Mouse (Mus musculus) embryonic facial prominence, embryonic 15.5 days (tissue): ENCODE measurements around the gene Dazap1. TPM values are rescaled to one million over a fixed set of nuclear protein-coding genes. Genes with fewer than 3 reads are reported as not detected.

Source experiments
- ATAC-seq: fragments of 200-750 bp; cut with Nextera tagmentation; 2 replicates; pipeline ENCODE4 v1.8.0; 2017; ENCODE audit warnings: low read depth, moderate TSS enrichment; ENCODE audit not compliant: insufficient number of reproducible peaks, low FRiP score, low TSS enrichment
- H3K27ac ChIP-seq: fragments of 300-500 bp; sonication (generic); replicated peaks from 2 replicates; pipeline ENCODE4 v1.5.1; 2015; ENCODE audit warnings: mild to moderate bottlenecking, inconsistent platforms
- H3K27me3 ChIP-seq: fragments of 300-500 bp; sonication (generic); 2 replicates; pipeline ENCODE4 v1.6.1; 2015; ENCODE audit warnings: inconsistent platforms
- H3K36me3 ChIP-seq: fragments of 300-500 bp; sonication (generic); 2 replicates; pipeline ENCODE4 v1.6.1; 2015; ENCODE audit warnings: mild to moderate bottlenecking, inconsistent platforms
- H3K4me1 ChIP-seq: fragments of 300-500 bp; sonication (generic); 2 replicates; pipeline ENCODE4 v1.6.1; 2015; ENCODE audit warnings: inconsistent platforms
- H3K4me2 ChIP-seq: fragments of 300-500 bp; sonication (generic); replicated peaks from 2 replicates; pipeline ENCODE4 v1.6.1; 2015; ENCODE audit warnings: mild to moderate bottlenecking, inconsistent platforms
- H3K4me3 ChIP-seq: fragments of 300-500 bp; sonication (generic); replicated peaks from 2 replicates; pipeline ENCODE4 v1.5.1; 2015; ENCODE audit warnings: mild to moderate bottlenecking, inconsistent platforms
- H3K9ac ChIP-seq: fragments of 300-500 bp; sonication (generic); 2 replicates; pipeline ENCODE4 v1.6.1; 2015; ENCODE audit warnings: inconsistent platforms
- H3K9me3 ChIP-seq: fragments of 300-500 bp; sonication (generic); replicated peaks from 2 replicates; pipeline ENCODE4 v1.6.1; 2016; ENCODE audit warnings: inconsistent platforms
- WGBS: fragments of 180-500 bp; shearing (Covaris S2); methylation state at CpG from one replicate; pipeline ENCODE4 v1.1.7; 2015; 5-methylcytosine and 5-hydroxymethylcytosine counted together
- polyA plus RNA-seq: library from polyadenylated mRNA; unstranded; fragments of >200 nt; fragmentation: Nextera tagmentation; extraction: Ambion mirVana; gene quantifications from 2 replicates; pipeline ENCODE4 v1.2.1, GENCODE M21; 2015

Dazap1 gene
- polyA plus RNA-seq, 1 experiment from 2014 or later, result 61.2 TPM

DNA sequence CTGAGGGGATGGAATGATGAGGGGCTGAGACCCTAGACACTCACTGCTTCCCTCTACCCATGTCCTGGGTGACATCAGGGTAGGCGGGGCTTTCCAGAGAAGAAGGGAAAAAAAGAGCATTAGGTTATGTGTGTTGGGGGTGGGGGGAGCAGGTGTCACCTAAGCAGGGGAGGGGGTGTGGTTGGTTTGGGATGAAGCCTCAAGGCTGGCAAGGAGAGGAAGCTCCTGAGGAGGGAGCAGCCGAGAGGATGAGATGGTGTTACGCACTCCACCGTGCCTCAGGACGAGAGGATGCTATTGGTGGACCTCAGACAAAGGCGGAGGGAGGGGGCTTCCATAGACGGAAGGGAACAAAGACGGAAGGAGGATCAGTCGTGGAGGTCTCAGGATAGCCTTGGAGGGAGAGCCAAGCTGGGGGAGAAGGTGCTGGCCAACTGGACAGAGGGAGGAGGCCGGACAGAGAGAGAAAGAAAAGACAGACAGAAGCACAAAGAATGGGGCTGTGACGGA, 39.4 kb downstream of the Dazap1 start:
- Histone ChIP-seq H3K4me2 (peak overlapping the region; percentile 6; the same call in 1 of the 2 replicates), H3K4me3 (no peak overlapping the region), H3K27ac (no peak overlapping the region), H3K27me3 (peaks cover 72% of the 10 kb centered on the region), H3K36me3 (no peaks in the 10 kb centered on the region), H3K9ac (no peak overlapping the region), H3K4me1 (peaks cover 21% of the 10 kb centered on the region), H3K9me3 (no peaks in the 10 kb centered on the region)
- WGBS, result 25% methylated on average over 11 of the region's 11 CpGs
- no peak for ATAC-seq

DNA sequence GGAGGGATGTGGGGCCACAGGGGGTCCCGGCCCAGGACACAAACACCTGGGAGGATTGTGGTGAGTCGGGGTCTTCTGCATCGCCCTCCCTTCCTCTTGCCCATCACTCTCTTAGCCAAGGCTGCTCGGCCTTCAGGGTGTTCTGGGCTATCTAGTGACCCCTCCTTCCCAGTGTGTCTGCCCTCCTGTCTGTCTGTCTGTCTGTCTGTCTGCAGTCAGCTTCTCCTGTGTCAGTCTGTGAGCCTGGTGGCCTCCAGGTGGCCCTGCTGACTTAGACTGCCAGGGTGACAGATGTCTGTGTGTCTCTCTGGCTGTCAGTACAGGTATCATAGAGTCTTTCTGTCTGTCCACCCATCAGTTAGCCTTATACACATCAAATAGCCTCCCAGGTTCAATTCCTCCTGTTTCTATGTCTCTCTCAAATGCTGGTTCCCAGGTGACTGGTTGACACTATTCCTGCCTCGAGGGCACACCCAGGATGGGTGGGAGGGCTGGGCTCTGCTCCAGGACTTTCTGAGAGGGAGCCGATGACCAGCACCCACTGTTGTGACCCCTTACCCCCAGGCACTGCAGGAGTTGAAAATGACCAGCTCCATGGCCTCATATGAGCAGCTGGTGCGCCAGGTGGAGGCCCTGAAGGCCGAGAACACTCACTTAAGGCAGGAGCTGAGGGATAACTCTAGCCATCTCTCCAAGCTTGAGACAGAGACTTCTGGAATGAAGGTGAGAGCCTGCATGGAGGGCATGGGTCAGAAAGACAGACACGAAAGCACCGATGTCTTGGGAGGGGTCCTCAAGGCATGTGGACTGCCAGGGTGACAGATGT, 40.2 kb downstream of the Dazap1 start:
- H3K9ac ChIP-seq, result no peak overlapping the region
- H3K27me3 ChIP-seq, result peaks cover 79% of the 10 kb centered on the region
- no peak overlapping the region for H3K27ac ChIP-seq
- H3K4me1 ChIP-seq, result peaks cover 14% of the 10 kb centered on the region
- no peak for ATAC-seq
- 0 out of 2 replicates have a peak, but pooled peaks cover 5% of the 10 kb centered on the region for H3K36me3 ChIP-seq
- peak overlapping the region; percentile 6; the same call in 1 of the 2 replicates for H3K4me2 ChIP-seq
- WGBS, result 69% methylated on average over 9 of the region's 10 CpGs
- H3K4me3 ChIP-seq, result no peak overlapping the region
- H3K9me3 ChIP-seq, result no peaks in the 10 kb centered on the region

DNA sequence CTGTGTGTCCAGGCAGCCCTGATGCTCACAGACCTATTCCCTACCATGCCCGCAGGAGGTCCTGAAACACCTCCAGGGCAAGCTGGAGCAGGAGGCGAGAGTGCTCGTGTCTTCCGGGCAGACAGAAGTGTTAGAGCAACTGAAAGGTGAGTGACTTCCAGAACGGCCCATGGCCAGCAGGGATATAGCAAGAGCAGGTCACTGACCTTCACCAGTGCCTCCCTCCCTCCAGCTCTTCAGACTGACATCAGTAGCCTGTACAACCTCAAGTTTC, 40.7 kb downstream of the Dazap1 start:
- Histone ChIP-seq H3K4me3 (no peak overlapping the region), H3K36me3 (0 out of 2 replicates have a peak, but pooled peaks cover 7% of the 10 kb centered on the region), H3K27ac (no peak overlapping the region), H3K9me3 (no peaks in the 10 kb centered on the region), H3K4me2 (no peak overlapping the region), H3K27me3 (peaks cover 74% of the 10 kb centered on the region), H3K9ac (no peak overlapping the region), H3K4me1 (0 out of 2 replicates have a peak, but pooled peaks cover 11% of the 10 kb centered on the region)
- 42% methylated on average over 5 of the region's 5 CpGs for WGBS
- no peak for ATAC-seq

DNA sequence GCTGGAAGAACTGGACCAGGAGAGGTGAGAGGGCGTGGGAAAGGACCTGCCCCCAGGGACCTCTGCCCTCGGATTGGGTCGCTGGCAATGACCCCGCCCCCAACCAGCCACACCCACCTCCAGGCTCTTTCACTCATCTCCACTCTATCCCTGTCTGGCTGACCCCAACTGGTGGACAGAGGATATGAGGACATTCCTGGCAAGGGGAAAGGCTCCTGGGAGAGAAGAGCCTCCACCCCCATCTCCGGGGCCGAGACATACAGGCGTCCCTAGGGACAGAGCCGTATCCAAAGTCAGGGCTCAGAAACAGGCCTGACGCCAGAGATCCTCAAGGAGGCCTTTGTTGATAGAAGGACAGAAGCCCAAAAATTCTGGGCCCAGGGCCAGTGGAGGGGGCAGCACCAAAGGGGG, 41.2 kb downstream of the Dazap1 start:
- H3K27me3 ChIP-seq, result peaks cover 69% of the 10 kb centered on the region
- ATAC-seq, result no peak
- H3K27ac ChIP-seq, result no peak overlapping the region
- H3K4me3 ChIP-seq, result no peak overlapping the region
- H3K4me2 ChIP-seq, result no peak overlapping the region
- WGBS, result 14% methylated on average over 9 of the region's 9 CpGs
- no peak overlapping the region for H3K9ac ChIP-seq
- no peaks in the 10 kb centered on the region for H3K9me3 ChIP-seq
- 0 out of 2 replicates have a peak, but pooled peaks cover 11% of the 10 kb centered on the region for H3K4me1 ChIP-seq
- H3K36me3 ChIP-seq, result 0 out of 2 replicates have a peak, but pooled peaks cover 7% of the 10 kb centered on the region

DNA sequence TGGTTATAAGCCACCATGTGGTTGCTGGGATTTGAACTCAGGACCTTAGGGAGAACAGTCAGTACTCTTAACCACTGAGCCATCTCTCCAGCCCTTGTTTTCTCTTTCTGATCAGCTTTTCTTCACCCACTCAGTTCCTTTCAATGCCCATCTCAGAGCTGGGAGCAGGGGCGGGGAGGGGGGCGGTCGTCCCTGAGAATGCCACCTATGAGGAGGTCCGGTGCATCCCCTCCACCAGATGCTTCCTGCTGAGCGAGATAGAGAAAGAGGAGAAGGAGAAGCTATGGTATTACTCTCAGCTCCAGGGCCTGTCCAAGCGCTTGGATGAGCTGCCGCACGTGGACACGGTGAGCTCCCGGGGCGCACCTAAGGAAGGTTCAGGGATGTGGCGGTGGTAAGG, 43.2 kb downstream of the Dazap1 start:
- no peaks in the 10 kb centered on the region for H3K9me3 ChIP-seq
- H3K27ac ChIP-seq, result no peak overlapping the region
- H3K36me3 ChIP-seq, result peaks cover 11% of the 10 kb centered on the region; the same call in 1 of the 2 replicates
- H3K4me1 ChIP-seq, result 0 out of 2 replicates have a peak, but pooled peaks cover 7% of the 10 kb centered on the region
- H3K27me3 ChIP-seq, result peaks cover 51% of the 10 kb centered on the region
- no peak for ATAC-seq
- 0 out of 2 replicates have a peak overlapping the region, but pooled peaks have one; percentile 34 for H3K4me2 ChIP-seq
- WGBS, result 25% methylated on average over 12 of the region's 12 CpGs
- H3K9ac ChIP-seq, result no peak overlapping the region
- H3K4me3 ChIP-seq, result no peak overlapping the region

DNA sequence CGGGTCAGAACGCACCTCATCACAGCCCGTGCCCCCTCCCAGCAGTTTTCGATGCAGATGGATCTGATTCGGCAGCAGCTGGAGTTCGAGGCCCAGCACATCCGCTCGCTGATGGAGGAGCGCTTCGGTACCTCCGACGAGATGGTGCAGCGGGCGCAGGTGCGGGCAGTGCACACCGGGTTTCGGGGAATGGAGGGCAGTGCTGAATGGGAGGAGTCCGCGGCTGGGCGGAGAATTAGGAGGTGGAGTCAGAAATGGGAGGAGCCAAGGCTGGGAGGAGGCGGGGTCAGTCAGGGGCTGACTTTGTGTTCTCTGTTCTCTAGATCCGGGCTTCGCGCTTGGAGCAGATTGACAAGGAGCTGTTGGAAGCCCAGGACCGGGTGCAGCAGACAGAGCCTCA, 43.6 kb downstream of the Dazap1 start:
- peaks cover 47% of the 10 kb centered on the region for H3K27me3 ChIP-seq
- H3K9ac ChIP-seq, result no peak overlapping the region
- no peaks in the 10 kb centered on the region for H3K9me3 ChIP-seq
- no peak for ATAC-seq
- 0 out of 2 replicates have a peak, but pooled peaks cover 7% of the 10 kb centered on the region for H3K4me1 ChIP-seq
- WGBS, result 15% methylated on average over 25 of the region's 25 CpGs
- no peak overlapping the region for H3K4me3 ChIP-seq
- 0 out of 2 replicates have a peak overlapping the region, but pooled peaks have one; percentile 34 for H3K4me2 ChIP-seq
- no peak overlapping the region for H3K27ac ChIP-seq
- H3K36me3 ChIP-seq, result peaks cover 11% of the 10 kb centered on the region; the same call in 1 of the 2 replicates

DNA sequence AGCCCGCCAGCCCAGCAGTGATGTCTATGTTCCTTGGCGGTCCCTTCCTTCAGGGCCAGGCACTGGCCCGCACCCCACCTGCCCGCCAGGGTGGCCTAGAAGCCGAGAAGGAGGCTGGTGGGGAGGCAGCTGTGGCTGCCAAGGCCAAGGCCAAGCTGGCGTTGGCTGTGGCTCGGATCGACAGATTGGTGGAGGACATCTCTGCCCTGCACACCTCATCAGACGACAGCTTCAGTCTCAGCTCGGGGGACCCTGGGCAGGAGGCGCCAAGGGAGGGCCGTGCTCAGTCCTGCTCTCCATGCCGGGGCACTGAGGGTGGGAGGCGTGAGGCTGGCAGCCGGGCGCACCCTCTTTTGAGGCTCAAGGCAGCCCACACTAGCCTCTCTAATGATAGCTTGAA, 50.3 kb downstream of the Dazap1 start:
- H3K27me3 ChIP-seq, result peaks cover 59% of the 10 kb centered on the region

DNA sequence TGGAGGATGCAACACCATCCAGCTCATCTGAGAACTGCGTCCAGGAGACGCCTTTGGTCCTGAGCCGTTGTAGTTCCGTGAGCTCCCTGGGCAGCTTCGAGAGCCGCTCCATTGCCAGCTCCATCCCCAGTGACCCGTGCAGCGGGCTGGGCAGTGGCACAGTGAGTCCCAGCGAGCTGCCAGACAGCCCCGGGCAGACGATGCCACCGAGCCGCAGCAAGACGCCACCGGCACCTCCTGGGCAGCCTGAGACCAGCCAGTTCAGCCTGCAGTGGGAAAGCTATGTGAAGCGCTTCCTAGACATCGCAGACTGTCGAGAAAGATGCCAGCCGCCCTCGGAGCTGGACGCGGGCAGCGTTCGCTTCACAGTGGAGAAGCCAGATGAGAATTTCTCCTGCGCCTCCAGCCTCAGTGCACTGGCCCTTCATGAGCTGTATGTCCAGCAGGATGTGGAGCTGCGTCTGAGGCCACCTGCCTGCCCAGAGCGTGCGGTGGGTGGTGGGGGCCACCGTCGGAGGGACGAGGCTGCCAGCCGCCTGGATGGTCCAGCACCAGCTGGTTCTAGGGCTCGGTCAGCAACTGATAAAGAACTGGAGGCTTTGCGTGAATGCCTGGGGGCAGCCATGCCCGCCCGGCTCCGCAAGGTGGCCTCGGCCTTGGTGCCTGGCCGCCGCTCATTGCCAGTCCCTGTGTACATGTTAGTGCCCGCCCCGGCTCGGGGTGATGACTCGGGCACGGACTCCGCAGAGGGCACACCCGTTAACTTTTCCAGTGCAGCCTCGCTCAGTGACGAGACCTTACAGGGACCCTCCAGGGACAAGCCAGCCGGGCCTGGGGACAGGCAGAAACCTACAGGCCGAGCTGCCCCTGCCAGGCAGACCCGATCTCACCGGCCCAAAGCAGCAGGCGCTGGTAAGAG, 51.6 kb downstream of the Dazap1 start:
- H3K4me1 ChIP-seq, result peaks cover 28% of the 10 kb centered on the region
- H3K9me3 ChIP-seq, result no peaks in the 10 kb centered on the region
- H3K27me3 ChIP-seq, result peaks cover 71% of the 10 kb centered on the region
- no peak overlapping the region for H3K27ac ChIP-seq
- 67% methylated on average over 54 of the region's 54 CpGs for whole genome bisulfite sequencing
- peaks cover 10% of the 10 kb centered on the region for H3K36me3 ChIP-seq
- H3K9ac ChIP-seq, result no peak overlapping the region
- H3K4me2 ChIP-seq, result no peak overlapping the region
- H3K4me3 ChIP-seq, result no peak overlapping the region
- no peak for ATAC-seq

More for the DNA sequence above, 50.3 kb downstream of the Dazap1 start:
- ATAC-seq, result no peak
- Histone ChIP-seq H3K4me3 (no peak overlapping the region), H3K4me2 (no peak overlapping the region), H3K9ac (no peak overlapping the region), H3K36me3 (peaks cover 5% of the 10 kb centered on the region), H3K9me3 (no peaks in the 10 kb centered on the region), H3K4me1 (peaks cover 21% of the 10 kb centered on the region), H3K27ac (no peak overlapping the region)
- WGBS, result 80% methylated on average over 16 of the region's 16 CpGs

DNA sequence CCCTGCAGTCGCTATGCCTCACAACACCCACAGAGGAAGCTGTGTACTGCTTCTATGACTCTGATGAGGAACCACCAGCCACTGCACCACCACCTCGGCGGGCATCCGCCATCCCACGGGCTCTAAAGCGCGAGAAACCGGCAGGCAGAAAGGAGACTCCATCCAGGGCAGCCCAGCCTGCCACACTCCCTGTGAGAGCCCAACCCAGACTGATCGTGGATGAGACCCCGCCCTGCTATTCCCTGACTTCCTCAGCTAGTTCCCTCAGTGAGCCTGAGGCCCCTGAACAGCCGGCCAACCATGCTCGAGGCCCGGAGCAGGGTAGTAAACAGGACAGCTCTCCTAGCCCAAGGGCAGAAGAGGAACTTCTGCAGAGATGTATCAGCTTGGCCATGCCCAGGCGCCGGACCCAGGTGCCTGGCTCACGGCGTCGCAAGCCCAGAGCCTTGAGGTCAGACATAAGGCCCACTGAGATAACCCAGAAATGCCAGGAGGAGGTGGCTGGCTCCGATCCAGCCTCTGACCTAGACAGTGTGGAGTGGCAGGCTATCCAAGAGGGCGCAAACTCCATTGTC, 52.4 kb downstream of the Dazap1 start:
- Histone ChIP-seq H3K4me2 (no peak overlapping the region), H3K9ac (no peak overlapping the region), H3K4me3 (no peak overlapping the region), H3K36me3 (peaks cover 15% of the 10 kb centered on the region), H3K27me3 (peaks cover 71% of the 10 kb centered on the region), H3K4me1 (peaks cover 31% of the 10 kb centered on the region), H3K27ac (no peak overlapping the region), H3K9me3 (no peaks in the 10 kb centered on the region)
- whole genome bisulfite sequencing, result 50% methylated on average over 20 of the region's 20 CpGs
- ATAC-seq, result no peak

DNA sequence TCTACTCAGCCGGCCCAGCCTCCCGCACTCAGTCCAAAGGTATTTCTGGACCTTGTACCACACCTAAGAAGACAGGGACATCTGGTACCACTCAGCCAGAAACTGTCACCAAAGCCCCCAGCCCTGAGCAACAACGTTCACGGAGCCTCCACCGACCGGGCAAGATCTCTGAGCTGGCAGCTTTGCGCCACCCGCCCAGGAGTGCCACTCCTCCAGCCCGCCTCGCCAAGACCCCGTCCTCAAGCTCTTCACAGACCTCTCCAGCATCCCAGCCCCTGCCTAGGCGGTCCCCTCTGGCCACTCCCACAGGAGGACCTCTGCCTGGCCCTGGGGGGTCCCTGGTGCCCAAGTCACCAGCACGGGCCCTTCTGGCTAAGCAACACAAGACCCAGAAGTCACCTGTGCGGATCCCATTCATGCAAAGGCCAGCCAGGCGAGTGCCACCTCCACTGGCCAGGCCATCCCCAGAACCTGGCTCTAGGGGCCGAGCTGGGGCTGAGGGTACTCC, 53.3 kb downstream of the Dazap1 start:
- Histone ChIP-seq H3K9ac (no peak overlapping the region), H3K4me1 (peaks cover 40% of the 10 kb centered on the region), H3K27me3 (peaks cover 71% of the 10 kb centered on the region), H3K4me3 (no peak overlapping the region), H3K9me3 (no peaks in the 10 kb centered on the region), H3K4me2 (no peak overlapping the region), H3K27ac (no peak overlapping the region), H3K36me3 (peaks cover 18% of the 10 kb centered on the region)
- 48% methylated on average over 16 of the region's 16 CpGs for WGBS
- ATAC-seq, result no peak
